Mouse (Mus musculus): ENCODE measurements at regions not wholly inside any gene's neighbourhood (a gene's known extent, or its start where the extent isn't known, plus 50 kb on each side); places are given as distances from the start of the nearest gene placed in this dataset.

- DNase-seq (ENCODE audit: low spot score): no peak
Measured at GRCm38 (mm10) chr9:115361191-115361590, 51.0 kb upstream of the Stt3b start.

- no peak for DNase-seq (ENCODE audit: low spot score)
Measured at GRCm38 (mm10) chr9:115361881-115362280, 51.7 kb upstream of the Stt3b start.

GRCm38 (mm10) chr9:115362486-115362885 is 52.3 kb upstream of the Stt3b start:
- no peak for DNase-seq (ENCODE audit: low spot score)

- DNase-seq (ENCODE audit: low spot score): no peak
Measured at GRCm38 (mm10) chr9:115364919-115365861, 55.0 kb upstream of the Stt3b start.

GRCm38 (mm10) chr9:115367808-115368207 is 57.6 kb upstream of the Stt3b start:
- DNase-seq (ENCODE audit: low spot score): no peak

- DNase-seq (ENCODE audit: low spot score): no peak
Measured at GRCm38 (mm10) chr9:115380276-115380675, 70.1 kb upstream of the Stt3b start.

GRCm38 (mm10) chr9:115382824-115383475 is 72.7 kb upstream of the Stt3b start:
- no peak for DNase-seq (ENCODE audit: low spot score)

- peak; percentile 37 for DNase-seq (ENCODE audit: low spot score)
Measured at GRCm38 (mm10) chr9:115383935-115384334, 73.7 kb upstream of the Stt3b start.

- peak; percentile 11 for DNase-seq (ENCODE audit: low spot score)
Measured at GRCm38 (mm10) chr9:115384345-115384744, 74.1 kb upstream of the Stt3b start.

- DNase-seq (ENCODE audit: low spot score): peak; percentile 7
Measured at GRCm38 (mm10) chr9:115387471-115388360, 77.5 kb upstream of the Stt3b start.

- DNase-seq (ENCODE audit: low spot score): no peak
Measured at GRCm38 (mm10) chr9:115388361-115388759, 78.1 kb upstream of the Stt3b start.

GRCm38 (mm10) chr9:115389082-115389481 is 78.9 kb upstream of the Stt3b start:
- DNase-seq (ENCODE audit: low spot score): no peak

- DNase-seq (ENCODE audit: low spot score): peak; percentile 30
Measured at GRCm38 (mm10) chr9:115390880-115391281, 80.7 kb upstream of the Stt3b start.

GRCm38 (mm10) chr9:115395511-115395910 is 85.3 kb upstream of the Stt3b start:
- DNase-seq (ENCODE audit: low spot score): no peak

- DNase-seq (ENCODE audit: low spot score): no peak
Measured at GRCm38 (mm10) chr9:115400461-115400860, 90.2 kb upstream of the Stt3b start.

GRCm38 (mm10) chr9:115401405-115402151 is 91.4 kb upstream of the Stt3b start:
- no peak for DNase-seq (ENCODE audit: low spot score)

- no peak for DNase-seq (ENCODE audit: low spot score)
Measured at GRCm38 (mm10) chr9:115402661-115403060, 92.4 kb upstream of the Stt3b start.

- DNase-seq (ENCODE audit: low spot score): no peak
Measured at GRCm38 (mm10) chr9:115403354-115403968, 93.2 kb upstream of the Stt3b start.

GRCm38 (mm10) chr9:115407901-115408470 is 97.8 kb upstream of the Stt3b start:
- no peak for DNase-seq (ENCODE audit: low spot score)

- peak; percentile 17 for DNase-seq (ENCODE audit: low spot score)
Measured at GRCm38 (mm10) chr9:115408886-115409285, 98.7 kb upstream of the Stt3b start.
